Mouse (Mus musculus) small intestine, adult 2 months (tissue): Measurements from ENCODE around the gene Pan3.

Experiments used
- CTCF ChIP-seq: fragments of 200-500 bp; IDR thresholded peaks from 2 replicates; pipeline ENCODE4 v1.5.1; 2012; ENCODE audit warnings: low read depth, mild to moderate bottlenecking, control low read depth, inconsistent platforms, low read length, moderate library complexity, mixed read lengths; ENCODE audit not compliant: insufficient replicate concordance, insufficient read length; ENCODE audit errors: extremely low read depth
- POLR2A ChIP-seq: fragments of 200-500 bp; IDR thresholded peaks from 2 replicates; pipeline ENCODE4 v1.6.1; 2012; ENCODE audit warnings: low read depth, mild to moderate bottlenecking, control low read depth, inconsistent platforms, low read length, moderate library complexity

GRCm38 (mm10) chr5:147484142-147484541 is 54.2 kb downstream of the Pan3 start:
- no peak for TF ChIP-seq POLR2A
- TF ChIP-seq CTCF: peak; percentile 40; the same call in 1 of the 2 replicates
